Mouse (Mus musculus) liver, embryonic 14.5 days (tissue): ENCODE results near the gene Ccdc63. TPM values are rescaled to one million over a fixed set of nuclear protein-coding genes. Genes with fewer than 3 reads are reported as not detected.

ENCODE experiments used
- ATAC-seq: fragments of 200-750 bp; cut with Nextera tagmentation; 2 replicates; pipeline ENCODE4 v1.8.0; 2017; ENCODE audit warnings: moderate number of reproducible peaks, mild to moderate bottlenecking, moderate library complexity; ENCODE audit not compliant: insufficient read depth
- DNase-seq, 3 experiments: peaks; one replicate each; pipeline ENCODE4 v3.0.0-alpha.2; 2012 to 2013; ENCODE audit warnings: low read depth in 3 of 3, low spot score in 3 of 3
- H3K27ac ChIP-seq: fragments of 300-500 bp; sonication (generic); 2 replicates; pipeline ENCODE4 v1.5.1; 2014; ENCODE audit warnings: moderate library complexity, mild to moderate bottlenecking, control low read depth, inconsistent platforms
- H3K27me3 ChIP-seq: fragments of 300-500 bp; sonication (generic); 2 replicates; pipeline ENCODE4 v1.6.1; 2014; ENCODE audit warnings: mild to moderate bottlenecking, low read length, moderate library complexity; ENCODE audit not compliant: control insufficient read depth, insufficient read depth
- H3K36me3 ChIP-seq: fragments of 300-500 bp; sonication (generic); replicated peaks from 2 replicates; pipeline ENCODE4 v1.6.1; 2014; ENCODE audit warnings: low read depth; ENCODE audit not compliant: control insufficient read depth, insufficient read depth
- H3K4me1 ChIP-seq, 2 experiments: fragments of 200-500 bp in 1 of 2; fragments of 300-500 bp in 1 of 2; sonication (generic) in 1 of 2; replicated peaks; 2 replicates each; pipeline ENCODE4 v1.6.1; 2012 to 2014; ENCODE audit warnings: antibody characterized with exemption in 1 of 2, inconsistent platforms in 1 of 2, low read length in 1 of 2; ENCODE audit not compliant: control insufficient read depth in 2 of 2, insufficient read depth in 2 of 2
- H3K4me2 ChIP-seq: fragments of 300-500 bp; sonication (generic); 2 replicates; pipeline ENCODE4 v1.6.1; 2014; ENCODE audit warnings: low read depth, mild to moderate bottlenecking, control low read depth, moderate library complexity
- H3K4me3 ChIP-seq, 2 experiments: fragments of 200-500 bp in 1 of 2; fragments of 300-500 bp in 1 of 2; sonication (generic) in 1 of 2; 2 replicates each; pipeline ENCODE4 v1.5.1; 2012 to 2014; ENCODE audit warnings: low read depth in 2 of 2, low read length in 2 of 2, mild to moderate bottlenecking in 2 of 2, control low read depth in 1 of 2, inconsistent platforms in 1 of 2, moderate library complexity in 1 of 2; ENCODE audit not compliant: insufficient read depth in 1 of 2
- H3K9ac ChIP-seq: fragments of 300-500 bp; sonication (generic); replicated peaks from 2 replicates; pipeline ENCODE4 v1.6.1; 2014; ENCODE audit warnings: mild to moderate bottlenecking, control low read depth, moderate library complexity
- H3K9me3 ChIP-seq: fragments of 300-500 bp; sonication (generic); 2 replicates; pipeline ENCODE4 v1.6.1; 2016; ENCODE audit warnings: low read length, mixed read lengths; ENCODE audit not compliant: control insufficient read depth
- CTCF ChIP-seq: IDR thresholded peaks from 2 replicates; pipeline ENCODE4 v1.5.1; 2016; ENCODE audit warnings: antibody characterized with exemption, low read depth, control low read depth
- EP300 ChIP-seq: IDR thresholded peaks from 2 replicates; pipeline ENCODE4 v1.6.1; 2016; ENCODE audit warnings: antibody characterized with exemption, low read depth
- WGBS: fragments of 180-500 bp; shearing (Covaris S2); extraction: QIAGEN DNeasy Blood & Tissue Kit; methylation state at CpG from one replicate; pipeline ENCODE4 v1.1.7; 2014; ENCODE audit not compliant: insufficient replicate concordance; 5-methylcytosine and 5-hydroxymethylcytosine counted together
- polyA plus RNA-seq, 2 experiments: library from polyadenylated mRNA; depleted of rRNA in 1 of 2; stranded (reverse) in 1 of 2; unstranded in 1 of 2; fragments of >200 nt; fragmentation: Nextera tagmentation in 1 of 2; extraction: Ambion mirVana in 1 of 2; gene quantifications; 2 replicates each; pipeline versions ENCODE4 v1.2.1 to v1.2.3; 2012 to 2014

The Ccdc63 gene
- polyA plus RNA-seq, 2 experiments = 0.13 TPM; not detected in 1

GRCm38 (mm10) chr5:122176398-122176797 is 35.8 kb upstream of the Ccdc63 start:
- H3K9me3 ChIP-seq = no peaks in the 10 kb centered on the region
- H3K4me1 ChIP-seq = no peaks in the 10 kb centered on the region; a peak in 1 of 4 replicates
- no peak overlapping the region for H3K9ac ChIP-seq
- ATAC-seq (peak; percentile 55; the same call in 1 of the 2 replicates), DNase-seq (peak in 1 of 3 experiments; percentile 30)
- H3K27ac ChIP-seq = no peak overlapping the region
- H3K4me2 ChIP-seq = no peak overlapping the region
- WGBS = 50% methylated on average over 1 of the region's 1 CpGs
- H3K27me3 ChIP-seq = no peaks in the 10 kb centered on the region
- peaks cover 39% of the 10 kb centered on the region for H3K36me3 ChIP-seq
- no peak for TF ChIP-seq EP300
- TF ChIP-seq CTCF = peak; percentile 76
- no peak overlapping the region for H3K4me3 ChIP-seq

GRCm38 (mm10) chr5:122175961-122176360 is 35.3 kb upstream of the Ccdc63 start:
- no peak for TF ChIP-seq EP300
- no peak for TF ChIP-seq CTCF
- H3K4me1 ChIP-seq = no peaks in the 10 kb centered on the region; a peak in 1 of 4 replicates
- no peak overlapping the region for H3K27ac ChIP-seq
- 72% methylated on average over 7 of the region's 7 CpGs for WGBS
- no peak overlapping the region for H3K4me3 ChIP-seq
- no peak overlapping the region for H3K4me2 ChIP-seq
- H3K36me3 ChIP-seq = peaks cover 43% of the 10 kb centered on the region
- no peaks in the 10 kb centered on the region for H3K9me3 ChIP-seq
- ATAC-seq = no peak
- no peak overlapping the region for H3K9ac ChIP-seq
- no peaks in the 10 kb centered on the region for H3K27me3 ChIP-seq
- DNase-seq = no peak

DNA sequence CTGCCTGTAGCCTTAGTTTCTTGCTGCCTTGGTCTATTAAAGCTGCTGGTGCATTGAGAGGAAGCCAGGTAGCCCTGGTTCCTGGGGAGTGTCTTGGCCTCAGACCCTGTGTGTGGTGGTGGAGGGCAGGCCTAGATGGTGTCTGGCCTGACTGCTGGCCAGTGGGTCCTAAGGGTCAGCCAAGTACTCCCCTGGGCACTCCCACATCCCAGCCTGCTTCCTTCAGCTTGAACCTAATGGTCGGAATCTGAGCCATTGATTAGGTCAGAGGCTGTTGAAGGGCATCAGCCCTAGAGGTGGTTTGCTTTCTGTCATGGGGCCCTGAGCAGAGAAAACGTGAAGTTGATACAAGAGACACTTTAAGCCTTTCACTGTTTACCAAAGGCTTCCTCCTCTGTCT is 34.8 kb upstream of the Ccdc63 start:
- no peaks in the 10 kb centered on the region; a peak in 1 of 4 replicates for H3K4me1 ChIP-seq
- WGBS = 59% methylated on average over 2 of the region's 2 CpGs
- DNase-seq = no peak
- H3K9ac ChIP-seq = no peak overlapping the region
- ATAC-seq = no peak
- H3K4me2 ChIP-seq = no peak overlapping the region
- TF ChIP-seq EP300 (no peak), CTCF (no peak)
- no peak overlapping the region for H3K4me3 ChIP-seq
- no peak overlapping the region for H3K27ac ChIP-seq
- no peaks in the 10 kb centered on the region for H3K9me3 ChIP-seq
- H3K27me3 ChIP-seq = no peaks in the 10 kb centered on the region
- peaks cover 49% of the 10 kb centered on the region for H3K36me3 ChIP-seq

GRCm38 (mm10) chr5:122171058-122171457 is 30.4 kb upstream of the Ccdc63 start:
- Histone ChIP-seq H3K9me3 (no peaks in the 10 kb centered on the region), H3K4me2 (no peak overlapping the region), H3K36me3 (peaks cover 78% of the 10 kb centered on the region), H3K4me1 (no peaks in the 10 kb centered on the region), H3K27me3 (no peaks in the 10 kb centered on the region), H3K27ac (no peak overlapping the region), H3K4me3 (no peak overlapping the region), H3K9ac (no peak overlapping the region)
- 92% methylated on average over 8 of the region's 8 CpGs for WGBS
- ATAC-seq (0 out of 2 replicates have a peak, but pooled peaks have one; percentile 16), DNase-seq (no peak)
- TF ChIP-seq CTCF (no peak), EP300 (no peak)

DNA sequence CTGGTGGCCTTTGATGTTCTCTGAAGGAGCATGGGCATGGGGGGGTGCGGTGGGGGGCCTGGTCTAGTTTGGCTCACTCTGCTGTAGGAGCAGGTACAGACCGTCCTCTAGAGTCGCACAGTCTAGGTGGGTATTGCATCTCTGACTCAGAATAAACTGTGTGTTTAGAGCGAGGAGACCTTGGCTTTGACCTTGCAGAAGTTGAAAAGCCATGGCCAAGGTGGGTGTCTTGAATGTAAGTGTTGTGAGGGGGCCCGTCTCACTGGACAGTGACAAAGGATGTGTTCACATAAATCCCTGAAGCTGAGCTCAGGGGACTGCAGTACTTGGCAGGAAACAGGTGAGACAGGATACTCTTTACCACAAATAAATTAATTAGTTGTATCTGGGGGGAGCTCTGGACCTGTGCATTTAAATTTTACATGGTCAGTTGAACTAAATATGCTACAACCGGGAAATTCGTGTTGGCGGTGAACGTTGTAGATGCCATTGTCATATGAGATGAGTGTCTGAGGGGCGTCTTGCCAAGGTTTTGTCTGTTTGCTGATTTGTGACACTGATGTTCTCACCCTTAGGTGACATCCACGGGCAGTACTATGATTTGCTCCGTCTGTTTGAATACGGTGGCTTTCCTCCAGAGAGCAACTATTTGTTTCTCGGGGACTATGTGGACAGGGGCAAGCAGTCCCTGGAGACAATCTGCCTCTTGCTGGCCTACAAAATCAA is 27.9 kb upstream of the Ccdc63 start:
- Histone ChIP-seq H3K27me3 (no peaks in the 10 kb centered on the region), H3K27ac (no peak overlapping the region), H3K9me3 (no peaks in the 10 kb centered on the region), H3K9ac (no peak overlapping the region), H3K4me1 (peaks cover 3 to 5% of the 10 kb centered on the region in 2 experiments; a peak in 1 of 4 replicates), H3K36me3 (peaks cover 88% of the 10 kb centered on the region), H3K4me2 (no peak overlapping the region), H3K4me3 (no peak overlapping the region)
- ATAC-seq (no peak), DNase-seq (no peak)
- TF ChIP-seq CTCF = no peak
- no peak for TF ChIP-seq EP300
- 92% methylated on average over 13 of the region's 14 CpGs for WGBS
